Mouse (Mus musculus): ENCODE measurements around the gene Slc22a26. TPM values are rescaled to one million over a fixed set of nuclear protein-coding genes. Genes with fewer than 3 reads are reported as not detected.
"Not testable (repeated sequence)": the region's sequence is repeated elsewhere in the genome, so short reads cannot be mapped to it uniquely, and the experiment has no call there.

The Slc22a26 gene
- not detected in 2 replicates for polyA plus RNA-seq (2014; fragmentation: Nextera tagmentation; extraction: Ambion mirVana)

- Histone ChIP-seq H3K4me2 (replicated peaks; ENCODE audit: low read depth, low read length) (no peak within 1 kb of the TSS), H3K9me3 (ENCODE audit: control insufficient read depth, low read depth, low read length) (no peaks in the 10 kb centered on the region), H3K4me3 (ENCODE audit: low read depth, low read length) (no peak within 1 kb of the TSS), H3K36me3 (ENCODE audit: control insufficient read depth, insufficient read depth, low read length) (no peaks in the 10 kb centered on the region), H3K27me3 (ENCODE audit: control insufficient read depth, insufficient read depth, low read length) (no peaks in the 10 kb centered on the region), H3K9ac (replicated peaks; ENCODE audit: low read depth, low read length) (no peak within 1 kb of the TSS), H3K4me1 (ENCODE audit: control insufficient read depth, insufficient read depth, low read length) (no peaks in the 10 kb centered on the region), H3K27ac (ENCODE audit: low read length) (no peak within 1 kb of the TSS)
- 85% methylated on average over 1 of the region's 1 CpGs for WGBS
- no peak for ATAC-seq (ENCODE audit: insufficient number of reproducible peaks, insufficient read depth, low FRiP score, low read depth)
Measured at GRCm38 (mm10) chr19:7802571-7802970, at the start of gene Slc22a26. Gene Slc22a26 (minus strand): TSS chr19:7802667.

GRCm38 (mm10) chr19:7829851-7830250 lies 27.4 kb upstream of the Slc22a26 start:
- Histone ChIP-seq H3K4me3 (ENCODE audit: low read depth, low read length) (no peak overlapping the region), H3K27me3 (ENCODE audit: control insufficient read depth, insufficient read depth, low read length) (no peaks in the 10 kb centered on the region), H3K4me1 (ENCODE audit: control insufficient read depth, insufficient read depth, low read length) (no peaks in the 10 kb centered on the region), H3K27ac (ENCODE audit: low read length) (no peak overlapping the region), H3K9ac (replicated peaks; ENCODE audit: low read depth, low read length) (no peak overlapping the region), H3K36me3 (ENCODE audit: control insufficient read depth, insufficient read depth, low read length) (no peaks in the 10 kb centered on the region), H3K4me2 (replicated peaks; ENCODE audit: low read depth, low read length) (no peak overlapping the region), H3K9me3 (ENCODE audit: control insufficient read depth, low read depth, low read length) (0 out of 2 replicates have a peak, but pooled peaks cover 3% of the 10 kb centered on the region)
- ATAC-seq (ENCODE audit: insufficient number of reproducible peaks, insufficient read depth, low FRiP score, low read depth): no peak
- 71% methylated on average over 2 of the region's 2 CpGs for WGBS

GRCm38 (mm10) chr19:7790571-7790970 lies 11.9 kb downstream of the Slc22a26 start:
- Histone ChIP-seq H3K27me3 (ENCODE audit: control insufficient read depth, insufficient read depth, low read length) (no peaks in the 10 kb centered on the region), H3K36me3 (ENCODE audit: control insufficient read depth, insufficient read depth, low read length) (no peaks in the 10 kb centered on the region), H3K27ac (ENCODE audit: low read length) (no peak overlapping the region), H3K9me3 (ENCODE audit: control insufficient read depth, low read depth, low read length) (no peaks in the 10 kb centered on the region), H3K4me1 (ENCODE audit: control insufficient read depth, insufficient read depth, low read length) (no peaks in the 10 kb centered on the region), H3K4me3 (ENCODE audit: low read depth, low read length) (no peak overlapping the region), H3K4me2 (replicated peaks; ENCODE audit: low read depth, low read length) (no peak overlapping the region), H3K9ac (replicated peaks; ENCODE audit: low read depth, low read length) (no peak overlapping the region)
- no peak for ATAC-seq (ENCODE audit: insufficient number of reproducible peaks, insufficient read depth, low FRiP score, low read depth)
- WGBS: 93% methylated on average over 1 of the region's 1 CpGs

GRCm38 (mm10) chr19:7775306-7775705 lies 27.2 kb downstream of the Slc22a26 start:
- no peak for ATAC-seq (ENCODE audit: insufficient number of reproducible peaks, insufficient read depth, low FRiP score, low read depth)
- no peaks in the 10 kb centered on the region for H3K4me1 ChIP-seq (ENCODE audit: control insufficient read depth, insufficient read depth, low read length)
- no peak overlapping the region for H3K9ac ChIP-seq (replicated peaks; ENCODE audit: low read depth, low read length)
- no peak overlapping the region for H3K27ac ChIP-seq (ENCODE audit: low read length)
- no peaks in the 10 kb centered on the region for H3K9me3 ChIP-seq (ENCODE audit: control insufficient read depth, low read depth, low read length)
- H3K36me3 ChIP-seq (ENCODE audit: control insufficient read depth, insufficient read depth, low read length): no peaks in the 10 kb centered on the region
- 71% methylated on average over 4 of the region's 4 CpGs for WGBS
- no peak overlapping the region for H3K4me2 ChIP-seq (replicated peaks; ENCODE audit: low read depth, low read length)
- no peaks in the 10 kb centered on the region for H3K27me3 ChIP-seq (ENCODE audit: control insufficient read depth, insufficient read depth, low read length)
- H3K4me3 ChIP-seq (ENCODE audit: low read depth, low read length): no peak overlapping the region

- H3K36me3 ChIP-seq (ENCODE audit: control insufficient read depth, insufficient read depth, low read length): no peaks in the 10 kb centered on the region
- no peak overlapping the region for H3K4me3 ChIP-seq (ENCODE audit: low read depth, low read length)
- H3K9ac ChIP-seq (replicated peaks; ENCODE audit: low read depth, low read length): no peak overlapping the region
- H3K9me3 ChIP-seq (ENCODE audit: control insufficient read depth, low read depth, low read length): no peaks in the 10 kb centered on the region
- H3K27me3 ChIP-seq (ENCODE audit: control insufficient read depth, insufficient read depth, low read length): no peaks in the 10 kb centered on the region
- no peak for ATAC-seq (ENCODE audit: insufficient number of reproducible peaks, insufficient read depth, low FRiP score, low read depth)
- 81% methylated on average over 2 of the region's 2 CpGs for WGBS
- no peak overlapping the region for H3K4me2 ChIP-seq (replicated peaks; ENCODE audit: low read depth, low read length)
- H3K27ac ChIP-seq (ENCODE audit: low read length): no peak overlapping the region
- H3K4me1 ChIP-seq (ENCODE audit: control insufficient read depth, insufficient read depth, low read length): no peaks in the 10 kb centered on the region
Measured at GRCm38 (mm10) chr19:7766124-7766523, 36.3 kb downstream of the Slc22a26 start.

GRCm38 (mm10) chr19:7765599-7765998 lies 36.9 kb downstream of the Slc22a26 start:
- 84% methylated on average over 3 of the region's 3 CpGs for WGBS
- H3K27ac ChIP-seq (ENCODE audit: low read length): no peak overlapping the region
- no peaks in the 10 kb centered on the region for H3K36me3 ChIP-seq (ENCODE audit: control insufficient read depth, insufficient read depth, low read length)
- no peak for ATAC-seq (ENCODE audit: insufficient number of reproducible peaks, insufficient read depth, low FRiP score, low read depth)
- H3K4me1 ChIP-seq (ENCODE audit: control insufficient read depth, insufficient read depth, low read length): no peaks in the 10 kb centered on the region
- no peaks in the 10 kb centered on the region for H3K9me3 ChIP-seq (ENCODE audit: control insufficient read depth, low read depth, low read length)
- no peak overlapping the region for H3K4me3 ChIP-seq (ENCODE audit: low read depth, low read length)
- no peaks in the 10 kb centered on the region for H3K27me3 ChIP-seq (ENCODE audit: control insufficient read depth, insufficient read depth, low read length)
- no peak overlapping the region for H3K4me2 ChIP-seq (replicated peaks; ENCODE audit: low read depth, low read length)
- H3K9ac ChIP-seq (replicated peaks; ENCODE audit: low read depth, low read length): no peak overlapping the region

GRCm38 (mm10) chr19:7753371-7753770 lies 49.1 kb downstream of the Slc22a26 start:
- WGBS: 68% methylated on average over 13 of the region's 13 CpGs
- not testable (repeated sequence) for H3K36me3 ChIP-seq (ENCODE audit: control insufficient read depth, insufficient read depth, low read length); H3K4me2 ChIP-seq (replicated peaks; ENCODE audit: low read depth, low read length); H3K4me1 ChIP-seq (ENCODE audit: control insufficient read depth, insufficient read depth, low read length); H3K4me3 ChIP-seq (ENCODE audit: low read depth, low read length); ATAC-seq (ENCODE audit: insufficient number of reproducible peaks, insufficient read depth, low FRiP score, low read depth); H3K27ac ChIP-seq (ENCODE audit: low read length); H3K9ac ChIP-seq (replicated peaks; ENCODE audit: low read depth, low read length); H3K9me3 ChIP-seq (ENCODE audit: control insufficient read depth, low read depth, low read length); H3K27me3 ChIP-seq (ENCODE audit: control insufficient read depth, insufficient read depth, low read length)

Other genes with a start within 250 kb of the Slc22a26 start
- 7.6 and 8.1 TPM in 2 replicates for gene Pla2g16, start 245.2 kb downstream of the Slc22a26 start, polyA plus RNA-seq (2014; fragmentation: Nextera tagmentation; extraction: Ambion mirVana)
- 1.5 and 2.4 TPM in 2 replicates for gene Lgals12, start 195.5 kb downstream of the Slc22a26 start, polyA plus RNA-seq (2014; fragmentation: Nextera tagmentation; extraction: Ambion mirVana)
- not detected in 2 replicates for gene Hrasls5, start 190.1 kb downstream of the Slc22a26 start, polyA plus RNA-seq (2014; fragmentation: Nextera tagmentation; extraction: Ambion mirVana)
- gene Slc22a19, start 91.4 kb downstream of the Slc22a26 start, polyA plus RNA-seq (2014; fragmentation: Nextera tagmentation; extraction: Ambion mirVana): not detected in 2 replicates
- gene Slc22a27, start 163.4 kb upstream of the Slc22a26 start, polyA plus RNA-seq (2014; fragmentation: Nextera tagmentation; extraction: Ambion mirVana): 0.19 TPM in 1 of 2 replicates, not detected in the other